Mouse (Mus musculus) layer of hippocampus, adult 18-20 months (tissue): Measurements from ENCODE around the gene Mybph. TPM values are rescaled to one million over a fixed set of nuclear protein-coding genes. Genes with fewer than 3 reads are reported as not detected.

Experiments used
- DNase-seq, 2 experiments: peaks; one replicate each; pipeline ENCODE4 v3.0.0; 2022; ENCODE audit warnings: low spot score in 2 of 2
- total RNA-seq, 2 experiments: library from RNA; stranded (reverse); gene quantifications; 2 replicates each; pipeline ENCODE4 v1.2.3; 2021

Mybph gene
- total RNA-seq, 2 experiments from 2014 or later: not detected

- DNase-seq: no peak
Measured at GRCm38 (mm10) chr1:134210179-134210755, 17.0 kb downstream of the Mybph start.

- DNase-seq: no peak
Measured at GRCm38 (mm10) chr1:134211043-134211442, 17.8 kb downstream of the Mybph start.

- DNase-seq: no peak
Measured at GRCm38 (mm10) chr1:134211631-134212030, 18.4 kb downstream of the Mybph start.

GRCm38 (mm10) chr1:134212351-134212750 lies 19.1 kb downstream of the Mybph start:
- DNase-seq: no peak

GRCm38 (mm10) chr1:134213405-134213804 lies 20.2 kb downstream of the Mybph start:
- DNase-seq: peak in 1 of 2 experiments; percentile 60

- DNase-seq: no peak
Measured at GRCm38 (mm10) chr1:134215059-134215458, 21.8 kb downstream of the Mybph start.

- no peak for DNase-seq
Measured at GRCm38 (mm10) chr1:134215751-134216628, 22.7 kb downstream of the Mybph start.

- DNase-seq: no peak
Measured at GRCm38 (mm10) chr1:134216629-134216971, 23.4 kb downstream of the Mybph start.

- no peak for DNase-seq
Measured at GRCm38 (mm10) chr1:134217028-134217481, 23.8 kb downstream of the Mybph start.

GRCm38 (mm10) chr1:134217942-134218341 lies 24.7 kb downstream of the Mybph start:
- DNase-seq: no peak

GRCm38 (mm10) chr1:134219608-134220007 lies 26.4 kb downstream of the Mybph start:
- no peak for DNase-seq

- no peak for DNase-seq
Measured at GRCm38 (mm10) chr1:134221172-134221571, 27.9 kb downstream of the Mybph start.

- no peak for DNase-seq
Measured at GRCm38 (mm10) chr1:134222122-134223055, 29.1 kb downstream of the Mybph start.

- DNase-seq: no peak
Measured at GRCm38 (mm10) chr1:134224649-134225227, 31.5 kb downstream of the Mybph start.

GRCm38 (mm10) chr1:134225375-134225774 lies 32.1 kb downstream of the Mybph start:
- DNase-seq: no peak

- no peak for DNase-seq
Measured at GRCm38 (mm10) chr1:134226739-134227138, 33.5 kb downstream of the Mybph start.

- no peak for DNase-seq
Measured at GRCm38 (mm10) chr1:134229806-134230575, 36.7 kb downstream of the Mybph start.

- no peak for DNase-seq
Measured at GRCm38 (mm10) chr1:134230638-134231228, 37.5 kb downstream of the Mybph start.

- DNase-seq: no peak
Measured at GRCm38 (mm10) chr1:134231270-134231669, 38.0 kb downstream of the Mybph start.

- no peak for DNase-seq
Measured at GRCm38 (mm10) chr1:134231681-134232080, 38.4 kb downstream of the Mybph start.
